Mouse (Mus musculus) neural tube, embryonic 11.5 days (tissue): Measurements from ENCODE around the gene Bace1. TPM values are rescaled to one million over a fixed set of nuclear protein-coding genes. Genes with fewer than 3 reads are reported as not detected.

Experiments used
- ATAC-seq: fragments of 200-750 bp; cut with Nextera tagmentation; 2 replicates; pipeline ENCODE4 v1.8.0; 2017; ENCODE audit warnings: moderate number of reproducible peaks, mild to moderate bottlenecking, moderate TSS enrichment, moderate library complexity; ENCODE audit not compliant: insufficient read depth, low FRiP score, low TSS enrichment
- DNase-seq: peaks from one replicate; pipeline ENCODE4 v3.0.0-alpha.2; 2015; ENCODE audit warnings: low spot score
- H3K27ac ChIP-seq: fragments of 300-500 bp; sonication (generic); 2 replicates; pipeline ENCODE4 v1.5.1; 2014; ENCODE audit warnings: low read depth, mild to moderate bottlenecking, low read length
- H3K27me3 ChIP-seq: fragments of 300-500 bp; sonication (generic); 2 replicates; pipeline ENCODE4 v1.6.1; 2014; ENCODE audit warnings: mild to moderate bottlenecking, low read length, mixed read lengths; ENCODE audit not compliant: control insufficient read depth, insufficient read depth
- H3K36me3 ChIP-seq: fragments of 300-500 bp; sonication (generic); 2 replicates; pipeline ENCODE4 v1.6.1; 2014; ENCODE audit warnings: mild to moderate bottlenecking, low read length, moderate library complexity, mixed read lengths; ENCODE audit not compliant: control insufficient read depth, insufficient read depth
- H3K4me1 ChIP-seq: fragments of 300-500 bp; sonication (generic); 2 replicates; pipeline ENCODE4 v1.6.1; 2014; ENCODE audit warnings: low read length, mixed read lengths; ENCODE audit not compliant: control insufficient read depth, insufficient read depth
- H3K4me2 ChIP-seq: fragments of 300-500 bp; sonication (generic); 2 replicates; pipeline ENCODE4 v1.6.1; 2014; ENCODE audit warnings: low read depth, mild to moderate bottlenecking, moderate library complexity
- H3K4me3 ChIP-seq: fragments of 300-500 bp; sonication (generic); 2 replicates; pipeline ENCODE4 v1.5.1; 2014; ENCODE audit warnings: low read depth, low read length
- H3K9ac ChIP-seq: fragments of 300-500 bp; sonication (generic); 2 replicates; pipeline ENCODE4 v1.6.1; 2014; ENCODE audit warnings: mild to moderate bottlenecking, low read length
- H3K9me3 ChIP-seq: fragments of 300-500 bp; sonication (generic); 2 replicates; pipeline ENCODE4 v1.6.1; 2016; ENCODE audit warnings: low read length; ENCODE audit not compliant: control insufficient read depth
- WGBS: fragments of 180-500 bp; shearing (Covaris S2); extraction: QIAGEN DNeasy Blood & Tissue Kit; methylation state at CpG from one replicate; pipeline ENCODE4 v1.1.7; 2014; 5-methylcytosine and 5-hydroxymethylcytosine counted together
- polyA plus RNA-seq: library from polyadenylated mRNA; unstranded; fragments of >200 nt; fragmentation: Nextera tagmentation; extraction: Ambion mirVana; gene quantifications from 2 replicates; pipeline ENCODE4 v1.2.1, GENCODE M21; 2014

Gene Bace1
- polyA plus RNA-seq, 1 experiment from 2014 or later: 32.2 TPM

GRCm38 (mm10) chr9:45803070-45803774 is 35.2 kb upstream of the Bace1 start:
- ATAC-seq (no peak), DNase-seq (no peak)
- no peak overlapping the region for H3K27ac ChIP-seq
- 82% methylated on average over 21 of the region's 21 CpGs for WGBS
- no peaks in the 10 kb centered on the region for H3K27me3 ChIP-seq
- H3K4me1 ChIP-seq: no peaks in the 10 kb centered on the region
- H3K9ac ChIP-seq: no peak overlapping the region
- H3K9me3 ChIP-seq: no peaks in the 10 kb centered on the region
- H3K4me3 ChIP-seq: no peak overlapping the region
- no peak overlapping the region for H3K4me2 ChIP-seq
- peaks cover 2% of the 10 kb centered on the region; the same call in 1 of the 2 replicates for H3K36me3 ChIP-seq

- H3K27ac ChIP-seq: no peak overlapping the region
- H3K9me3 ChIP-seq: no peaks in the 10 kb centered on the region
- no peak overlapping the region for H3K4me2 ChIP-seq
- H3K9ac ChIP-seq: no peak overlapping the region
- 94% methylated on average over 11 of the region's 11 CpGs for WGBS
- H3K4me1 ChIP-seq: no peaks in the 10 kb centered on the region
- DNase-seq (no peak), ATAC-seq (no peak)
- peaks cover under 1% of the 10 kb centered on the region; the same call in 1 of the 2 replicates for H3K36me3 ChIP-seq
- H3K27me3 ChIP-seq: no peaks in the 10 kb centered on the region
- no peak overlapping the region for H3K4me3 ChIP-seq
Measured at GRCm38 (mm10) chr9:45806847-45807246, 31.5 kb upstream of the Bace1 start.

- Histone ChIP-seq H3K9me3 (no peaks in the 10 kb centered on the region), H3K36me3 (no peaks in the 10 kb centered on the region; the same call in 1 of the 2 replicates), H3K9ac (no peak overlapping the region), H3K27ac (no peak overlapping the region), H3K27me3 (no peaks in the 10 kb centered on the region), H3K4me1 (no peaks in the 10 kb centered on the region), H3K4me2 (no peak overlapping the region), H3K4me3 (no peak overlapping the region)
- 86% methylated on average over 11 of the region's 11 CpGs for WGBS
- no peak for DNase-seq
- no peak for ATAC-seq
Measured at GRCm38 (mm10) chr9:45807337-45807736, 31.0 kb upstream of the Bace1 start.

- H3K4me1 ChIP-seq: no peaks in the 10 kb centered on the region
- no peak overlapping the region for H3K27ac ChIP-seq
- WGBS: 85% methylated on average over 8 of the region's 8 CpGs
- DNase-seq (no peak), ATAC-seq (no peak)
- H3K4me2 ChIP-seq: no peak overlapping the region
- no peak overlapping the region for H3K4me3 ChIP-seq
- H3K9ac ChIP-seq: no peak overlapping the region
- H3K36me3 ChIP-seq: no peaks in the 10 kb centered on the region; the same call in 1 of the 2 replicates
- no peaks in the 10 kb centered on the region for H3K27me3 ChIP-seq
- H3K9me3 ChIP-seq: no peaks in the 10 kb centered on the region
Measured at GRCm38 (mm10) chr9:45807761-45808160, 30.6 kb upstream of the Bace1 start.

- DNase-seq (no peak), ATAC-seq (no peak)
- H3K4me3 ChIP-seq: no peak overlapping the region
- no peaks in the 10 kb centered on the region; the same call in 1 of the 2 replicates for H3K36me3 ChIP-seq
- 82% methylated on average over 5 of the region's 5 CpGs for WGBS
- H3K4me2 ChIP-seq: no peak overlapping the region
- no peak overlapping the region for H3K27ac ChIP-seq
- H3K27me3 ChIP-seq: no peaks in the 10 kb centered on the region
- no peaks in the 10 kb centered on the region for H3K4me1 ChIP-seq
- H3K9ac ChIP-seq: no peak overlapping the region
- H3K9me3 ChIP-seq: no peaks in the 10 kb centered on the region
Measured at GRCm38 (mm10) chr9:45811946-45812345, 26.4 kb upstream of the Bace1 start.

GRCm38 (mm10) chr9:45815113-45815512 is 23.3 kb upstream of the Bace1 start:
- ATAC-seq (no peak), DNase-seq (no peak)
- Histone ChIP-seq H3K9ac (no peak overlapping the region), H3K27ac (no peak overlapping the region), H3K36me3 (peaks cover 3% of the 10 kb centered on the region), H3K27me3 (no peaks in the 10 kb centered on the region), H3K4me3 (no peak overlapping the region), H3K4me1 (no peaks in the 10 kb centered on the region), H3K4me2 (no peak overlapping the region), H3K9me3 (no peaks in the 10 kb centered on the region)
- 87% methylated on average over 9 of the region's 9 CpGs for WGBS

GRCm38 (mm10) chr9:45815525-45815924 is 22.9 kb upstream of the Bace1 start:
- Histone ChIP-seq H3K9me3 (no peaks in the 10 kb centered on the region), H3K9ac (no peak overlapping the region), H3K36me3 (peaks cover 3% of the 10 kb centered on the region), H3K4me1 (no peaks in the 10 kb centered on the region), H3K27me3 (no peaks in the 10 kb centered on the region), H3K4me3 (no peak overlapping the region), H3K4me2 (no peak overlapping the region), H3K27ac (no peak overlapping the region)
- 84% methylated on average over 10 of the region's 10 CpGs for WGBS
- no peak for ATAC-seq
- no peak for DNase-seq

GRCm38 (mm10) chr9:45818406-45819011 is 19.9 kb upstream of the Bace1 start:
- H3K4me3 ChIP-seq: no peak overlapping the region
- no peaks in the 10 kb centered on the region for H3K27me3 ChIP-seq
- no peaks in the 10 kb centered on the region for H3K4me1 ChIP-seq
- ATAC-seq: no peak
- 84% methylated on average over 9 of the region's 9 CpGs for WGBS
- H3K9ac ChIP-seq: no peak overlapping the region
- no peaks in the 10 kb centered on the region for H3K9me3 ChIP-seq
- H3K4me2 ChIP-seq: no peak overlapping the region
- peaks cover 3% of the 10 kb centered on the region for H3K36me3 ChIP-seq
- no peak overlapping the region for H3K27ac ChIP-seq
- DNase-seq: no peak
